Mouse (Mus musculus) urinary bladder, postnatal 14 days (tissue): ENCODE results near the gene Ldhc.
A peak's percentile ranks its signal among the peaks of the same experiment; 100 is the strongest.

ENCODE experiments used
- DNase-seq: peaks from one replicate; pipeline ENCODE4 v3.0.0; 2021; ENCODE audit warnings: low spot score

Gene Ldhc

GRCm38 (mm10) chr7:46918678-46919371 lies 57.8 kb downstream of the Ldhc start:
- peak; percentile 5 for DNase-seq

GRCm38 (mm10) chr7:46919551-46920176 lies 58.7 kb downstream of the Ldhc start, which contains the start of gene Tsg101:
Gene Tsg101 (minus strand): TSS chr7:46919969.
- peak; percentile 94 for DNase-seq

DNA sequence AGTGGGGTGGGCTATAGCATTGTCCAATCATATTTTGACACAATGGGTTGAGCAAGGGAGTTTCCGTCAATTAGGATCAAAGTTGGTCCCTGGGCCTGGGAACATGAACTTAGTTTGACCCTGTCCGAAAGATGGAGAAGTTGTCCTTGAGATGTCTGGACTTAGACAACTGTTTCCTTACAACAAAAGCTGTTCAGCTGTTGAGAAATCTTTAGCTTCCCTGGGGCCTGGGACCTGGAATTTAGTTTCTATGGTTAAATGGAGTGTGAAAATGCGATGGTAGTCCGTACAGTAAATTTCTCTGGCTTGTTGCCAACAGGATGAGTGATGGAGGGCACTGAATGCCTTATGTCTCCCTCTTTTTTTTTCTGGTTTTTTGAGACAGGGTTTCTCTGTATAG lies 61.1 kb downstream of the Ldhc start:
- no peak for DNase-seq
